Mouse (Mus musculus): Measurements from ENCODE around the gene Ptprcap.

The Ptprcap gene

DNA sequence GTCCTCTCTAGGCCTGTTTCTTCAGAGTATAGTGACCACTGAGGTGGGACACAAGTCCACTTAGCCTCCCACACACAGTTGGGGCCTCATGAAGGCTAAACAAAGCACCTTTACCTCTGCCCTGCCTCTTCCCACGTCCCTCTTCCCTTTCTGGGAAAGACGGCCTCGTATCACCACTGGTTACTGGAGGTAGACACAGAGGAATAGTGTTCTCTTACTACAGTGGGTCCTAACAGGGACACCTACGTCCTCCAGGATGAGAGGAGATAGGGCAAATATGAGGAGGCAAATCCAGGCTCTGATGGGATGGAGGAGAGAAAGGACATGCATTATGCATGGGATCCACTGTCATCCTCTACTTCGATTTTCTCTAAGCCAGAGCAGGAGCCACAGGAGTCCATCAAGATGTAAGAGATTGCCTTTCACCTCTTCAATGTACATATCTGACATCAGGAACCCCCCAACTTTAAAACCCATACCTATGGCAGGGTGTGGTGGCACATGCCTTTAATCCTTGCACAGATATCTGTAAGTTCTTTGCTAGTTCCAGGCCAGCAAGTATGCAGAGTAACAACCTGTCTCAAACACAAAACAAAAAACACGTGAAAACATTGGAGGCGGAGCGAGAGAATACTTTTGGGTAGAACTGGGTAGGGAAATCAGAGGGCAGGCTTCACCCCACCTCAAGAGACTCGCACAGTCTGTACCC lies 5.5 kb upstream of the Ptprcap start:
- DNase-seq: no peak

DNA sequence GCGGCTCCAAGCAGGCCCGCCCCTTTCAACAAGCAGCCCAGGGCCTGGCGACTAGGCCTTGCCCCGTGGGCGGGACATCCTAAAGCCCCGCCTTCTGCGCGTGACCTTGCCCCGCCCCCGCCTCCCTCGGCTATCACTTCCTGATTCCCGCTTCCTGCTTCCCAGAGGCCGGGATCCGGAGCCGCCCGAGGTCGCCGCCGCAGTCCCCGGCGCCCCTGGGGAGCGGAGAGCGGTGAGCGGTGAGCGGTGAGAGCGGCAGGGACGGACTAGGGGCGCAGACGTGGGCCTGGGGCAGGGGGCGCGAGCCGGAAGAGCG lies 5.0 kb upstream of the Ptprcap start, which contains the start of gene Coro1b:
Gene Coro1b (plus strand): TSS at position 129 of the 316 bp plus-strand sequence.
- peak; percentile 94 to 95 for DNase-seq

DNA sequence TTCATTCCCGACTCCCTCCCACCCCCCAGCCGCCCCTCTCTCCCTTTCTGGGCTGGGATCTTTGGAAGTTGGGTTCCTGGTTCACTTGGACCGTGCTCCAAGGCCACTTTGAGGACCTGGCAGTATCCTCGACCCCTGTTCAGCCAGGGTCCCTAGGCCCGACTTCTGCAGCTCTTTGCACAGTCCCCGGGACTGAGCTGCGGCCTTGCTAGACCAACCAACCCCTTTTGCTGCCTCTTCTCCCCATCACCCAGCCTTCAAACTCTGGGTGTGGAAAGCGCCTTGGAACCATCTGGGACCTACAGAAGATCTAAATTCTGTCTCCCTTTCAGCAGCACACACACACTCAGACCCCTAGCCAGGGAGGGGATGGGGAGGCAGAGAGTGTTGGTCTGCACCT lies 4.6 kb upstream of the Ptprcap start:
- DNase-seq: no peak

DNA sequence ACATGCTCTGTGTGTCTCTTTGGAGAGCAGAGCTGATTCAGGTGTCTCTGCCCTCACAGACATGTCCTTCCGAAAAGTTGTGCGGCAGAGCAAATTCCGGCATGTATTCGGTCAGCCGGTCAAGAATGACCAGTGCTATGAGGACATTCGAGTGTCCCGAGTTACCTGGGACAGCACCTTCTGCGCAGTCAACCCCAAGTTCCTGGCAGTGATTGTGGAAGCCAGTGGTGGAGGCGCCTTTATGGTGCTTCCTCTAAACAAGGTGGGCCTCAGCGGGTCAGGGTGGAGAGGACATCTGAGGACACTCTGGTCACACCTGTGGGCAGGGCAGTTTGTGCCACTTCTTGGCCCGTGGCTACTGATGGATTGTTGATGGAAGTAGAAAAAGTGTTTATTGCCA lies 4.1 kb upstream of the Ptprcap start:
- DNase-seq: no peak

DNA sequence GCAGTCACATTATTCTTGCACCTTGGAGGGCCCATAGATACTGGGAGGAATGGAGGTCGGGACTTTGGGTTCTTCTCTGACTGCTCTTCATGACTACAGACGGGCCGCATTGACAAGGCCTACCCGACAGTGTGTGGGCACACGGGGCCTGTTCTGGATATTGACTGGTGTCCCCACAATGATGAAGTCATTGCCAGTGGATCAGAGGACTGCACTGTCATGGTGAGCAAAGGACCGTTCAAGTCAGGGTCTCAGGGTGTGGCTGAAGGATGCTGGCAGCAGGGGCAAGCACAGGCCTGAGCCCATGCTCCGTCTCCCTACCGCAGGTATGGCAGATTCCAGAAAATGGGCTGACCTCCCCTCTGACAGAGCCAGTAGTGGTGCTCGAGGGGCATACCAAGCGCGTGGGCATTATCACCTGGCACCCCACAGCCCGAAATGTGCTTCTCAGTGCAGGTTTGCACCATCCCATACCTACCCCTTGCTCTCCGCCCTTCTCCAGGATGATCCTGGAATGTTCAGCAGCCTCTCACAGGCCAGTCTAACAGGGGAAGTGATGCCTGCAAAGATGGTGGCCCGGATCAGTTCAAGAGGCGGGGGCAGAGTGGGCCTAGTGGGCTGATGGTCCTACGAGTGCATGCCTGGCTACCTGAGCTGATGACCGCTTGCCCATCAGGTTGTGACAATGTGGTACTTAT lies 3.5 kb upstream of the Ptprcap start:
- no peak for DNase-seq

DNA sequence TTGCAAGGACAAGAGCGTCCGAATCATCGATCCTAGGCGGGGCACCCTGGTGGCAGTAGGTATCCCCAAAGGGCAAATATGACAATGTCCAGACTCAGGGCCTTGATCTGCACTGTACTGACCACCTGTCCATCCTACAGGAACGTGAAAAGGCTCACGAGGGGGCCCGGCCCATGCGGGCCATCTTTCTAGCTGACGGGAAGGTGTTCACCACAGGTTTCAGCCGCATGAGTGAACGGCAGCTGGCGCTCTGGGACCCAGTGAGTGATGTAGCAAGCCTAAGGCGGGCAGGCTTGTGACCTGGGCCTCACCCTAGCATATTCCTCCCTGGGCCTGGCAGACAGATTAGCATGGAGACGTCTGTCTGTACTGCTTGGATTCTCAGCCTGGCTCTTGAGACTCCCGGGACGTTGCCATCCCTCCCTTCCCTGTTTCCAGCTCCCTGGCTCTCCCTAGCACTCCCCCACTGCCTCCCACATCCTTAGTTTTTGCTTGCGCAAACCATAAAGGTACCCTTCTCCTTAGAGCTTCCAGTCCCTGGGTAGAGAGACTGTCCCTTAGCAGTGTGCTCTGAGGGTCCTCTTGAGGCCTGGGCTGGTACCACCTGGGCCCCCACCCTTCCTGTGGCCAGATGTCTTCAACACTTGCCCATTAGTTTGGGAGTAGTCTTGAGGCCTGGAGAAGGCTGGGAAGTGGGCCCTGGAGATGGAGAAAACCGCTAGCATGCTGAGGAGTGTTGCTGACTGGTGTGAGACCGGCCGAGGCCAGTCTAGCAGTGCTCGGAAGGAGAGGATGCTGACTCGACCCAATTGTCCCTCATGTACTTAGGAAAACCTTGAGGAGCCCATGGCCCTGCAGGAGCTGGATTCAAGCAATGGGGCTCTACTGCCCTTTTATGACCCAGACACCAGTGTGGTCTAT lies 2.6 kb upstream of the Ptprcap start:
- DNase-seq: no peak

DNA sequence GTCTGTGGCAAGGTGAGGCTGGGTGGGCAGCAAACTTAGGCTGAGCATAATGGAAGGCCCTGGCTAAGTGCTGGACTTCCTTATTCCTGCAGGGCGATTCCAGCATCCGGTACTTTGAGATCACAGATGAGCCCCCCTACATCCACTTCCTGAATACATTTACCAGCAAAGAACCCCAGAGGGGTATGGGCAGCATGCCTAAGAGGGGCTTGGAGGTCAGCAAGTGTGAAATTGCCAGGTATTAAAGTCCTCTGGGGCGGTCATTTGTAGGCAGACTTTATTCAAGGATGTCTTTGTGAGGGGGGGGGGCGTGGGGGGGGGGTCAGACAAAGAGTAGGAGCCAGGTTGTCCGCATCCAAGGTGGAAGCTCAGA lies 1.9 kb upstream of the Ptprcap start:
- no peak for DNase-seq

DNA sequence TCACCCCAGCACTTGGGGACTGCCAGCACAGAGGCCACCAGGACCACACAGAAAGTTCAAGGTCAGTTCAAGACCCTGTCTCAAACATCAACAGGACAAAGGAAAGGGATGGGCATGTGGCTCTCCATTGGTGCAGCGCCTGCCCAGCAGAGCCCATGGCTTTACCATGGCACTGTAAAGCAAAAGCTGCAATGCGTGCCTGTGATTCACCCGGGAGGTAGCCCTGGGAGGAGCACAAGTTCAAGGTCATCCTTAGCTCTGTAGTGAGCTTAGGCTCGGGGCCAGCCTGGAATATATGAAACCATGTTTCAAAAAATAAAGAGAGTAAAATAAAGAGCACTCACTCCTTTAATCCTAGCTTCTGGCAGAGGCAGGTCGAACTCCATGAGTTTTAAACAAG lies 1.5 kb upstream of the Ptprcap start:
- no peak for DNase-seq

DNA sequence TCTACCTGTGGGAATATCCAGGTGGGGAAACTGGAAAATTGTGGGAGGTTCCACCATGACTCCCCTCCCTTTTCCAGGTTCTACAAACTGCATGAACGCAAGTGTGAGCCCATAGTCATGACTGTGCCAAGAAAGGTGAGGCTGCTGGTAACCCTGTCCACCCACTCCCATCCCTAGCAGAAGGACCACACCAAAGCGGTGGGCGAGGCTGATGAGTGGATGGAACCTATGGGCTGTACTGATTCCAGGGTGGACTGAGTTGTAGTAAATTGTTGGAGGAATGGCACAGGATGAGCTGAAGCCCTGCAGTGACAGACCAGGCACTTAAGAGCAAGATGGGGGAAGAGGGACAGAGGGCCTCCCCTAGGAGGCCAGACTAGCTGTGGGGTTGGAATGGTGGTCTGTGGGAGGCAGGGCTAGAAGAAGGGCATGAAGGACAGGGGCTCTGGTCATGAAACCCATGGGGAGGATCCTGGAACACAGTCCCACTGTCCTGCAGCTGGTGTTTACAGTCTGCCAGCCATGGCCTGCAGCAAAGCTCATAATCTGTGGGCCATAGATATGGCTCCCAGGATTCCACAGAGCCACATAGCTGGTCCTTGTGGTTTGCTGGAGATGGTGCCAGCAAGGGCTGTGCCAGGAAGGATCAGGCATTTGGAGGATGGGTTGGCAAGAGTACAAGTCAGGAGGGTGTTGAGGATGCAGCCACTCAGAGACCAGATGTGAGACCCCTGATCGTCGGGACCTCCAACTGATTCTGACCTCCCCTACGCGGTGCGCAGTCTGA lies 766 bp upstream of the Ptprcap start:
- DNase-seq: no peak

DNA sequence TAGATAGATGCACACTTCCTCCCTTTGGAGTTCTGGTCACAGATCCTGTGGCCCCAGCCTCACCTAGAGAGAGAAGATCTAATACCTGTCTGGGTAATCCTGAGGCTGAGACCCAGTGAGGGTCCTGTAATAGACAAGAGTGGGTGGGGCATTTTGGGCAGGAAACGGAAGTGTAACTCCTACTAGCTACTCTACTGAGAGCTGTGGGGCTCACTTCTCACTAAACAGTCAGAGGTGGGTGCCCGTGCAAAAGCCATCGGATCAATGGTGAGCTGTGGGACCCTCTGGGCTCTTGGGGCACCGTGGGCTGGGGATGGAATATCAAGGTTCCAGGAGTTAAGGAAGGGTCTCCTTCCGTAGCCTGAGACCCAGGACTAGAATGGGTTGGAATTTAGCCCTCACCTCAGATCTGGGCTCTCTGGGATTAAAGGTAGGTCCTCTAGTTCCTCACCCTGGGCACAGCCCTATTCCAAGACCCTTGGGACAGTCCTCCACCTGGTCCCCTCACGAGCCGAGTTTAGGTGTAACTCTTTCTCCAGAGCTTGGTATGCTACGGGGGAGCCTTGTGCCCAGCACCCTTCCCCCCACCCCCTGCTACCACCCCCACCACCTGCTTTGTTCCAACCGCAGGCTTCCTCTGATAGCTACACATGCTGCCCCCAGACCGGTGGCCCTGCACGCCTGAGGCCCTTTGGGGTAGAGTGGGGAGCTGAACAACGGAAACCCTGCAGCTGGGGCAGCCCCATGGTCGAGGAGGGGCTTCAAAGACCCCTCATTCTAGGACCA lies 1.2 kb downstream of the Ptprcap start:
- peak; percentile 73 to 79 for DNase-seq

DNA sequence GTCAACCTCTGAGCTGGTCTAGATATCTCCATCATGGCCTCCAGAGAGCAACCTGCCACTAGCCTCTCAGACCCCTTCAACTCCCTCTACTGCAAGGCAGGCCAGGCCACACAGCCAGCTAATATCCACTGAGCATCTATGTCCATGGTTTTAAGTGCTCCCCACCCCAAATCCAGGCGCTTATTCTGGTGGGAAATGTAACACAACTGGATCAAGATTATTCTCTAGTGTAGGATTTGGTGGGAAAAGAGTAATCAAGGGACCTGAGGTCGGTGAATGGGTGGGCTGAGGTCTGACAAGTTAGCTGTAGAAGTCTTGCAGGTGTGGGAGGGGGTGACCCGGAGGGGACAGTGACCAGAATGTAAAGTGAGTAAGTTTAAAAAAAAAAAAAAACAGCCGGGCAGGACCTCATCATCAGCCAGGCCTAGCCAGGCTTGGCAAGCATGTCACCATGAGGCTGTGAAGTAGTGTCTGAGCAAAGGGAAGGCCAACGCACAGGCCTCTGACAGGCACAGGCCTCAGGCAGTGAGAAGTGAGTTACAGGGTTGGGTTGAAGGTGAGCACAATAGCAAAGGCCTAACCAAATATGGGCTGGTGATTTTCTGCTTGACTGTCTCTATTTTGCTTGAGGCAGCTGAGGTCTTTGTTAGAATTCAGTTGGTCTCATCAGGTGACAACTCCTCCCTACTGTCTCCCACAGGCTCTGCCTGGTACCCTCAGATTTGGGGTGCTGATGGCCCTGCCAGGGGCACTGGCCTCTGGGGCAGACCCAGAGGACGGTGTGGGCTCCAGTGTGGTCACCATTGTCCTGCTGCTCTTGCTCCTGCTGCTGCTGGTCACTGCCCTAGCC lies 2.0 kb downstream of the Ptprcap start:
- no peak for DNase-seq

DNA sequence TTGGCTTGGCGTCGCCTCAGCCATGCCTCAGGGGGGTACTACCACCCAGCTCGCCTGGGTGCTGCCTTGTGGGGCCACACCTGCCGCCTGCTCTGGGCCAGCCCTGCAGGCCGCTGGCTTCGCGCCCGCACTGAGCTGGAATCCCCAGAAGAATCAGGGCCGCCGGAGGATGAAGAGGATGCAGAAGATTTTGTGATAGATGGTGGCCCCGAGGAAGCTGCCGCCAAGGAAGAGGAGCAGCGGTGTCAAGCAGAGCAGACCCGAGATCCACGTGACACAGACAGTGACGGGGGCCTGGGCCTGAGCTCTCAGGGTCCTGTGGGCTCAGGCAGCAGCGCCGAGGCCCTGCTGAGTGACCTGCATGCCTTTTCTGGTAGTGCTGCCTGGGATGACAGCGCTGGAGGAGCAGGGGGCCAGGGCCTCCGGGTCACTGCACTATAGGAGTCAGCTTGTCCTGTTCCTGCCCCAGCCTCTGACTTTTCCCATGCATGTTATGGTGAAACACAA lies 2.7 kb downstream of the Ptprcap start:
- DNase-seq: no peak

DNA sequence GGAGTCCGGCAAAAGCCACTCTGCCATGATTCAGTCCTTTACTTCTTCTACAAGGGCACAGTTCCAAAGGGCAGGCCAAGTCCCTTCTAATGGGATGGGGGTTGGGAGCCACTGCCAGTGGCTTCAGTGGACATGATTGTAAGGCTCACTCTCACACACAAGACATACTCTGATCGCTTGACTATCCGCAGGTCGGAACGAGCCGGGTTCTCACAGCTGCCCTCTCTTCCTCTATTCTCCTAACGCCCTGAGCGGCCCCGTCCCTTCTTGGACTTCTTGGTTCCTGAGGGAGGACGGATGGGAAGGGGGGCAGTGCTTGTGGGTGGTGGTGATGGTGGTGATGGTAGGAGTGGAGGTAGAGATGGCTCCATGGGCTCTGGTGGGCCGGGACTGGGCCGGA lies 3.4 kb downstream of the Ptprcap start:
- DNase-seq: no peak

DNA sequence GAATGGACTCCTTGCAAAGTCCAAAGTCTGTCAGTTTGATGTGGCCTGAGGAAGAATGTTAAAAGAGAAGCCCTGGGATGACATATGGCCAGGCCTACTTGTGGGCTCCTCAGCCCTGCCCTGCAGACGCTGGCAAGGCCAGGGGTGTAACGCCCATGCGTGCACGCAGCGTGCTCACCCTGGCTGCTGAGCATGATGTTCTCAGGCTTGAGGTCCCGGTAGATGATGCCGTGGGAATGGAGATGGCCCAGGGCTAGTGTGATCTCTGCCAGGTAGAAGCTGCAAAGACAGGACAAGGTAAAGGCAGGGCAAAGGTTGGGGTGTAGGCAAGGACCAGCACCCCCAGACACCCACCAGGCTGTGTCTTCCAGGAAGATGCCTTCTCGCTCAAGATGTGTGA lies 5.6 kb downstream of the Ptprcap start:
- DNase-seq: no peak

DNA sequence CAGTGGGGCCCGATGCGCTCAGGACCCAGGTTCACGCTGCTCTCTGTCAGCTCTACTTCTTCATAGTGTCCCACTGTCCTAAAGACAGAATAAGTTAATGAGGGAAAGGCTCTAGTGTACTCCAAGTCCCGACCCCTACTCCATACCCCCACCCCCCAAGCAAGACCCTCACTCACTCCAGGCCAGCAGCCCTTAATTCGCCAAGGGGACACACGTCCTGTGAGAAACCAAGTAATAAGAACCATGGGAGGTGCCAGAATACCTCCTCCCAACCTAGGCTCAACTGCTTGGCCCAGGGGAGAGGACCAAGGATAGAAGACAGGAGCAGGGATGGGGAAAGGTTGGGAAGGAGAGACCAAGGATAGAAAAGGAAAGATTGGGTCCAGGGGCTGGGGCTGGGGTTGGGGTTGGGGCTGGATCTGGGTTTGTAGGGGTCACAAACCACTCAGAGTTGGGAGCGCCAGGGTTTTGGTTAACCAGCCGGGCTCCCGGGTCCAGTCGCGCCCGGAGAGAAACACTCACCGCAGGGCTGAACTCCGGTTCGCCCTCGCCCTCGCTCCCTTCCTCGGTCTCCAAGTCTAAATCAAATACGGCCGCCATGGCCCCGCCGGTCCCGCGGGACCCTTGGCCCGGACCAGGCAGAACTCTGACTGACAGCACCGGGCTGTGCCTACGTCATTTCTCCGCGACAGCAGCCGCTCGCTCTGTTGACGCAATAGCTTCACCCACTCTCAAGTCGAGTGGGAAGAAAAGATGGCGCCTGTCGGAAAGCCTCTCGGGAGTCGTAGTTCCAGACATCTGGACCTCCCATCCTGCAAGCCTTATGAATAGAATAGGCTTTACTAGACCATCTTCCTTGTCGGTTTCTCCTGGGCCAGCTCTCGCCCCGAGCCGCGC lies 9.5 kb downstream of the Ptprcap start, which contains the start of gene Rps6kb2:
Gene Rps6kb2 (minus strand): TSS at position 709 of the 897 bp plus-strand sequence.
- DNase-seq: peak; percentile 90 to 92

DNA sequence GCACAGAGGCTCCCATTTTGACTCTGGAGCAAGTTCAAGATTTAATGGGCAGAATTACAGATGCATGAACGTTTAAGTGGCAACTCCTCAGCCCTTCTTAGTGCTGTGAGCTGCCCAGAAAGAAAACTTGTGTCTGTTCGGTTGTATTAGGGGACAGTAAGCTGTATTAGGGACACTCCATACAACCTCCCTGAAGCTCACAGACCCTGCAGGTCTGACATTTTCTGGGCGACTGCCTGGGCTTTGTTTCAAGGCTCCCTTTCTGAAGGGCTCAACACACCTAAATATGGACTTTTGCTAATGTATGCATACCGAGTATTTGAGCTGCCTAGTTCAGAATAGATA lies 10.1 kb downstream of the Ptprcap start:
- DNase-seq: no peak

DNA sequence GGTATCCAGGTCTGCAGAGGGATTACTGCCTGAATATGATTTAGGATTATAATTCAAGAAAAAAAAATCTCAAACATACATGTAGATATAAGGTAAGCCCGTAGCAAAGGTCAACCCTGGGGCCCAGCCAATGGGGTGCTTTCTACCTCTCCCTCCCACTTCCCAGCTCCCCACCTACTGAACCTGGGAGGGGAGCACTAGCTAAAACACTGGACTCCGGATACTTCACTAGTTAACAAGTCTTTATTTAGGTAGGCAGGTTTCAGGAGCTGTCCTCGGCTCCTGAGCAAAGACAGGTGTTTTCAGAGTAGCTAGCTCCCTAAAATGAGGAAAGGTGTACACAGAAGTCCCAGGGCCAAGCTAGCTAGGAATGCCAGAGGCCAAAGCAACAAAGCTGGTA lies 10.7 kb downstream of the Ptprcap start:
- DNase-seq: no peak

DNA sequence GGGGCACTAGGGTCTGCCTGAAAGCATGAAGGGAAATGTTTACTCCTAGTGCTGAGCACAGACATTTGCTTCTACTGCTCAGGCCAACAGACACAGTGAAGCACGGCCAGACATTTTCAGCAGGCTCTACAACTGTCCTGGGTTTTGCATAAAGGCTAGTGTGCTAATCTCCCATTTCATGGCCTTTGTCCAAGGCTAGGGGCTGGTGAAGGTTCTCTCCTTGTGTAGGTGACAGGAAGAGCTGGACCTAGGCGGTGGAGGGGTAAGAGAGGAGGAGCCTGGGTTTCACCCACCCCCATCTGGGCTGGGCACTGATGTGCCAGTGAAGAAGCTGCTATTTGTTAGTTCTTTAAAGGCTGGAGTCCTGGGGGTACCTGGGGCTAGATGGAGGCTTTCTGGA lies 11.3 kb downstream of the Ptprcap start:
- peak in 1 of 2 experiments; percentile 5 for DNase-seq

DNA sequence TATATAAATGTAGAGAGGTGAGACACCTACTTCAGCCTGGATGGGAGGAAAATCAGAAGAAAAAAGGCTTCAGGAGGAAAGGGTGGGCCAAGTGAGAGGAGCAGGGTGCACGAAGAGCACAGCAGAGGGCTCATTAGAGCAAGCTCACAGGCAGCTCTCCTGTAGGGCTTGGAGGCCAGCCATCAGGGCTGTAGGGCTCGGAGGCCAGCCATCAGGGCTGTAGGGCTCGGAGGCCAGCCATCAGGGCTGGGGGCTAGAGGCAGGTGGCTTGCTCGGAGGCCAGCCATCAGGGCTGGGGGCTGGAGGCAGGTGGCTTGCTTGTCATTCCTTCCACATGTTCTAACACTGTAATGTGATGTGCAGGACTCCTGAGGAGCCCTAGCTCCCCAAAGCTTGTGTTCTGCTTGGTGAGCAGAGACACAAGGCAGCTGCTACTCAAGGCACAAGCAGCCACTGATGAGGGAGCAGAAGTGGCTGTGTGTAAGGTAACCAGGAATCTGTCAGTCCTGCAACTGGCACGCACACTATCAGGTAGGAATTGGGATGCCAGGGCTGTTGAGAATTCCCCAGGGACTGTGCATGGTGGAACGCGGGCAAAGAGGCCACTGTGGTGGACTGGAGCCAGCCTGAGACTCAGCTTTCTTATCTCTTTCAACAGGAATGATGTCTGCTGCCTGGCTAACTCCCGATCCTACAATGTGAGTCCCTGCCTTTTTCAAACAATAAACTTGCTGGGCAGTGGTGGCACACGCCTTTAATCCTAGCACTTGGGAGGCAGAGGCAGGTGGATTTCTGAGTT lies 13.5 kb downstream of the Ptprcap start:
- peak in 1 of 2 experiments; percentile 5 for DNase-seq

Measured in spleen, adult 18-20 months (tissue).